Mouse (Mus musculus): ENCODE results near the gene Elavl3. TPM values are rescaled to one million over a fixed set of nuclear protein-coding genes. Genes with fewer than 3 reads are reported as not detected.

Elavl3 gene
- polyA plus RNA-seq, 1 experiment from 2014 or later = 1.9 TPM

GRCm38 (mm10) chr9:22065642-22066041, 13.8 kb upstream of the Elavl3 start:
- no peak overlapping the region for H3K4me3 ChIP-seq (ENCODE audit: low read length)
- no peak overlapping the region for H3K27ac ChIP-seq (ENCODE audit: low read length)
- no peaks in the 10 kb centered on the region for H3K27me3 ChIP-seq (replicated peaks; ENCODE audit: control insufficient read depth, insufficient read depth, low read length)
- ATAC-seq = no peak
- 91% methylated on average over 11 of the region's 11 CpGs for WGBS
- H3K36me3 ChIP-seq (ENCODE audit: control insufficient read depth, insufficient read depth, low read length) = peaks cover 25% of the 10 kb centered on the region
- no peak overlapping the region for H3K9ac ChIP-seq (ENCODE audit: low read depth, low read length)
- H3K4me2 ChIP-seq (ENCODE audit: low read depth, low read length) = no peak overlapping the region
- no peaks in the 10 kb centered on the region for H3K9me3 ChIP-seq (ENCODE audit: control insufficient read depth, low read length)
- peaks cover 7% of the 10 kb centered on the region for H3K4me1 ChIP-seq (ENCODE audit: control insufficient read depth, insufficient read depth, low read length)

GRCm38 (mm10) chr9:22064341-22064740, 12.5 kb upstream of the Elavl3 start:
- Histone ChIP-seq H3K27me3 (replicated peaks; ENCODE audit: control insufficient read depth, insufficient read depth, low read length) (no peaks in the 10 kb centered on the region), H3K9me3 (ENCODE audit: control insufficient read depth, low read length) (no peaks in the 10 kb centered on the region), H3K27ac (ENCODE audit: low read length) (no peak overlapping the region), H3K4me2 (ENCODE audit: low read depth, low read length) (no peak overlapping the region), H3K4me1 (ENCODE audit: control insufficient read depth, insufficient read depth, low read length) (no peaks in the 10 kb centered on the region), H3K36me3 (ENCODE audit: control insufficient read depth, insufficient read depth, low read length) (peaks cover 30% of the 10 kb centered on the region), H3K4me3 (ENCODE audit: low read length) (no peak overlapping the region), H3K9ac (ENCODE audit: low read depth, low read length) (no peak overlapping the region)
- ATAC-seq = no peak
- WGBS = 82% methylated on average over 3 of the region's 3 CpGs

GRCm38 (mm10) chr9:22061339-22061738, 9.5 kb upstream of the Elavl3 start:
- no peak overlapping the region for H3K4me2 ChIP-seq (ENCODE audit: low read depth, low read length)
- H3K36me3 ChIP-seq (ENCODE audit: control insufficient read depth, insufficient read depth, low read length) = peaks cover 44% of the 10 kb centered on the region
- H3K9ac ChIP-seq (ENCODE audit: low read depth, low read length) = no peak overlapping the region
- no peak overlapping the region for H3K27ac ChIP-seq (ENCODE audit: low read length)
- H3K4me1 ChIP-seq (ENCODE audit: control insufficient read depth, insufficient read depth, low read length) = no peaks in the 10 kb centered on the region
- no peaks in the 10 kb centered on the region for H3K27me3 ChIP-seq (replicated peaks; ENCODE audit: control insufficient read depth, insufficient read depth, low read length)
- no peak for ATAC-seq
- 79% methylated on average over 2 of the region's 2 CpGs for WGBS
- H3K4me3 ChIP-seq (ENCODE audit: low read length) = no peak overlapping the region
- no peaks in the 10 kb centered on the region for H3K9me3 ChIP-seq (ENCODE audit: control insufficient read depth, low read length)

- no peak overlapping the region for H3K9ac ChIP-seq (ENCODE audit: low read depth, low read length)
- peaks cover 8% of the 10 kb centered on the region; the same call in 1 of the 2 replicates for H3K4me1 ChIP-seq (ENCODE audit: control insufficient read depth, insufficient read depth, low read length)
- peaks cover 16% of the 10 kb centered on the region for H3K27me3 ChIP-seq (replicated peaks; ENCODE audit: control insufficient read depth, insufficient read depth, low read length)
- peaks cover 26% of the 10 kb centered on the region for H3K36me3 ChIP-seq (ENCODE audit: control insufficient read depth, insufficient read depth, low read length)
- no peaks in the 10 kb centered on the region for H3K9me3 ChIP-seq (ENCODE audit: control insufficient read depth, low read length)
- H3K27ac ChIP-seq (ENCODE audit: low read length) = no peak overlapping the region
- ATAC-seq = no peak
- H3K4me2 ChIP-seq (ENCODE audit: low read depth, low read length) = no peak overlapping the region
- H3K4me3 ChIP-seq (ENCODE audit: low read length) = no peak overlapping the region
- WGBS = 87% methylated on average over 9 of the region's 9 CpGs
Observed at GRCm38 (mm10) chr9:22058011-22058424, 6.2 kb upstream of the Elavl3 start.

GRCm38 (mm10) chr9:22057031-22057517, 5.3 kb upstream of the Elavl3 start:
- Histone ChIP-seq H3K36me3 (ENCODE audit: control insufficient read depth, insufficient read depth, low read length) (peaks cover 24% of the 10 kb centered on the region), H3K4me3 (ENCODE audit: low read length) (no peak overlapping the region), H3K9me3 (ENCODE audit: control insufficient read depth, low read length) (no peaks in the 10 kb centered on the region), H3K27ac (ENCODE audit: low read length) (no peak overlapping the region), H3K4me2 (ENCODE audit: low read depth, low read length) (no peak overlapping the region), H3K27me3 (replicated peaks; ENCODE audit: control insufficient read depth, insufficient read depth, low read length) (peaks cover 23% of the 10 kb centered on the region), H3K4me1 (ENCODE audit: control insufficient read depth, insufficient read depth, low read length) (peaks cover 8% of the 10 kb centered on the region; the same call in 1 of the 2 replicates), H3K9ac (ENCODE audit: low read depth, low read length) (no peak overlapping the region)
- ATAC-seq = no peak
- 91% methylated on average over 9 of the region's 9 CpGs for WGBS

- Histone ChIP-seq H3K4me3 (ENCODE audit: low read length) (no peak overlapping the region), H3K9ac (ENCODE audit: low read depth, low read length) (no peak overlapping the region), H3K36me3 (ENCODE audit: control insufficient read depth, insufficient read depth, low read length) (peaks cover 20% of the 10 kb centered on the region), H3K27ac (ENCODE audit: low read length) (no peak overlapping the region), H3K9me3 (ENCODE audit: control insufficient read depth, low read length) (no peaks in the 10 kb centered on the region), H3K4me2 (ENCODE audit: low read depth, low read length) (no peak overlapping the region), H3K27me3 (replicated peaks; ENCODE audit: control insufficient read depth, insufficient read depth, low read length) (peaks cover 29% of the 10 kb centered on the region), H3K4me1 (ENCODE audit: control insufficient read depth, insufficient read depth, low read length) (peaks cover 13% of the 10 kb centered on the region)
- WGBS = 73% methylated on average over 9 of the region's 9 CpGs
- no peak for ATAC-seq
Observed at GRCm38 (mm10) chr9:22056303-22056910, 4.6 kb upstream of the Elavl3 start.

GRCm38 (mm10) chr9:22055713-22056112, 3.9 kb upstream of the Elavl3 start:
- 24% methylated on average over 29 of the region's 29 CpGs for WGBS
- no peak for ATAC-seq
- Histone ChIP-seq H3K4me1 (ENCODE audit: control insufficient read depth, insufficient read depth, low read length) (peaks cover 20% of the 10 kb centered on the region), H3K27me3 (replicated peaks; ENCODE audit: control insufficient read depth, insufficient read depth, low read length) (peaks cover 36% of the 10 kb centered on the region), H3K36me3 (ENCODE audit: control insufficient read depth, insufficient read depth, low read length) (peaks cover 19% of the 10 kb centered on the region), H3K9ac (ENCODE audit: low read depth, low read length) (no peak overlapping the region), H3K27ac (ENCODE audit: low read length) (no peak overlapping the region), H3K4me2 (ENCODE audit: low read depth, low read length) (no peak overlapping the region), H3K9me3 (ENCODE audit: control insufficient read depth, low read length) (no peaks in the 10 kb centered on the region), H3K4me3 (ENCODE audit: low read length) (no peak overlapping the region)

GRCm38 (mm10) chr9:22054411-22055076, 2.7 kb upstream of the Elavl3 start:
- Histone ChIP-seq H3K27ac (ENCODE audit: low read length) (no peak overlapping the region), H3K27me3 (replicated peaks; ENCODE audit: control insufficient read depth, insufficient read depth, low read length) (peaks cover 42% of the 10 kb centered on the region), H3K4me3 (ENCODE audit: low read length) (peak overlapping the region; percentile 25), H3K4me2 (ENCODE audit: low read depth, low read length) (peak overlapping the region; percentile 49), H3K9ac (ENCODE audit: low read depth, low read length) (no peak overlapping the region; the same call in 1 of the 2 replicates), H3K9me3 (ENCODE audit: control insufficient read depth, low read length) (no peaks in the 10 kb centered on the region), H3K36me3 (ENCODE audit: control insufficient read depth, insufficient read depth, low read length) (peaks cover 16% of the 10 kb centered on the region), H3K4me1 (ENCODE audit: control insufficient read depth, insufficient read depth, low read length) (peaks cover 23% of the 10 kb centered on the region)
- WGBS = 3% methylated on average over 32 of the region's 32 CpGs
- peak; percentile 57 for ATAC-seq

GRCm38 (mm10) chr9:22053657-22054056, 1.8 kb upstream of the Elavl3 start:
- WGBS = 19% methylated on average over 7 of the region's 7 CpGs
- Histone ChIP-seq H3K27ac (ENCODE audit: low read length) (no peak overlapping the region), H3K9ac (ENCODE audit: low read depth, low read length) (no peak overlapping the region), H3K4me3 (ENCODE audit: low read length) (no peak overlapping the region), H3K4me1 (ENCODE audit: control insufficient read depth, insufficient read depth, low read length) (peaks cover 23% of the 10 kb centered on the region), H3K36me3 (ENCODE audit: control insufficient read depth, insufficient read depth, low read length) (peaks cover 11% of the 10 kb centered on the region; the same call in 1 of the 2 replicates), H3K27me3 (replicated peaks; ENCODE audit: control insufficient read depth, insufficient read depth, low read length) (peaks cover 42% of the 10 kb centered on the region), H3K9me3 (ENCODE audit: control insufficient read depth, low read length) (no peaks in the 10 kb centered on the region), H3K4me2 (ENCODE audit: low read depth, low read length) (no peak overlapping the region)
- no peak for ATAC-seq
